Mouse (Mus musculus) brain, embryonic 14.5 days (tissue): ENCODE results near the gene Tmem170.
"Not testable (repeated sequence)": the region's sequence is repeated elsewhere in the genome, so short reads cannot be mapped to it uniquely, and the experiment has no call there.

ENCODE experiments used
- CTCF ChIP-seq: fragments of 200-500 bp; IDR thresholded peaks from 2 replicates; pipeline ENCODE4 v1.5.1; 2012; ENCODE audit warnings: inconsistent platforms, mild to moderate bottlenecking, moderate library complexity, borderline replicate concordance; ENCODE audit not compliant: insufficient read depth, insufficient read length; ENCODE audit errors: extremely low read depth
- POLR2A ChIP-seq: fragments of 200-500 bp; IDR thresholded peaks from 2 replicates; pipeline ENCODE4 v1.6.1; 2012; ENCODE audit warnings: mild to moderate bottlenecking, inconsistent platforms, borderline replicate concordance; ENCODE audit not compliant: poor library complexity, insufficient read depth, insufficient read length, severe bottlenecking; ENCODE audit errors: extremely low read depth

GRCm38 (mm10) chr8:111853219-111853618 lies 23.3 kb downstream of the Tmem170 start:
- not testable (repeated sequence) for TF ChIP-seq POLR2A, CTCF
